Mouse (Mus musculus): ENCODE data around the gene Asic2. TPM values are rescaled to one million over a fixed set of nuclear protein-coding genes. Genes with fewer than 3 reads are reported as not detected.

Asic2 gene
- total and polyA plus RNA-seq, 3 experiments = not detected

DNA sequence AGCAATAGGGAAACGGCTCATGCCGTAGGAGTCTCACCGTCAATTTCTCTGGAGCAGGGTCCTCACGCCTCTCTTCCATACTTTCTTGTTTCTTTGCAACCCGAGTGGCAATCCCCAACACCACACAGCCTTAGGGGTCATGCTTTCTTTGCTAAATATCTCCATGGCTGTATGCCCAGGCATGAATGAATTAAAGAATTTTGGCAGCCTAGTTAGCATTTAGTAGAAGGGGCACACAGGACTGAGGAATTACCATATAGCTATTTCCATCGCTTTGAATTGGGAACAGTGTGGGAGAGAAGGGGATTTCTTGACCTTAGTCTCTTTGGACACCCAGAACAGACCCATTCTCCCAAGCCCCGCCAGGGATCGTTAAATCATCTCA, 597.8 kb downstream of the Asic2 start:
- H3K9ac ChIP-seq (ENCODE audit: control insufficient read depth, low read depth, low read length, poor library complexity, severe bottlenecking) = no peak overlapping the region
- no peak for DNase-seq (ENCODE audit: low read depth, low spot score)
- H3K27ac ChIP-seq (ENCODE audit: control insufficient read depth, low read depth, low read length) = no peak overlapping the region

DNA sequence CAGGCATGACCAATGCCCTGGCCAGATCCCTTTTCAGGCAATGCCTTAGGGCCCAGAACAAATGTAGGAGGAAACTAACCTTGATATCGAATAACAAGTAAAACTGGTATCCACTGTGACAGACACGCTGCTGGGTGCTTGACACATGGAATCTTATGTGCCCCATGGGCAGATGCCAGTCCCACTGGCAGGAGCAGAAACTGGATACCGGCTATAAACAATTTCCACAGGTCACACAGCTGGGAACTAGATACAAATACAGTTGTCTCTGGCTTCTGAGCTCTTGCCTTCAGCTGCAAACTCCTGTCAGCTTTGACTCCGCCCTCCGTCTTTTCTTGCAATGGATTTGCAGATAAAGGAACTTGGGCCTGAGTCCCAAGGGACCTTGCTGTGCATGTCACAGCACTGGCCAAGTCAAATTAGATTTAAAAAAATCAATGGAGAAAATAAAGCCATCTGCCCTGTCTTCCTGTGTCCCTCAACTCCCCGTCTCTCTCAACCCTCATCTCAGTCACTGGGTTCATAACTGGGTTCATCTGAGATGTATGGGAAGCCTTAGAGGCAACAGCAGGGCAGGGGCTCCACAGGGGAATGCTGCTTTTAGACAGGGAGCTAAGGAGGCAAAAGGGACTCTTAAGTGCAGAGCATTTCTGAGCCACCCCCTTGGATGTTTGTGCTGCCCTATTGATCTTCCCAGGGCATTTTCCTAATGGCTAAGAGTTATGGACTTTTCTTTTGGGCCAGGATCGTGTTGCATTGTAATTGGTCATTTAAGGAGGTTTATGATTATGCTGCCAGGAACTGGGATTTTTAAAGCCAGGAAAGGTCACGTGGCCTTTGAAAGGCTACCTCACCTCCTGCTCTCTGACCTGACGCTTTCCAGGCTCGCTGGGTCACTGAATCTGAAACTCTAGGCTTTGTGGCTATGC, 598.5 kb downstream of the Asic2 start:
- no peaks in the 10 kb centered on the region for H3K36me3 ChIP-seq (ENCODE audit: control insufficient read depth in 1 of 2, insufficient read depth in 2 of 2, low read length in 2 of 2)

More for the DNA sequence above, 597.8 kb downstream of the Asic2 start:
- no peaks in the 10 kb centered on the region for H3K9me3 ChIP-seq (replicated peaks; ENCODE audit: insufficient read depth, low read length)
- H3K4me1 ChIP-seq (ENCODE audit: control insufficient read depth in 1 of 2, insufficient read depth in 2 of 2, low read length in 2 of 2) = no peaks in the 10 kb centered on the region
- TF ChIP-seq ZNF384 (IDR thresholded peaks at IDR 0.05; ENCODE audit: low read depth, low read length) (no peak), CTCF (IDR thresholded peaks at IDR 0.05 in 2 of 3, conservative IDR thresholded peaks at IDR 0.05 in 1 of 3; ENCODE audit: control insufficient read depth in 1 of 3, insufficient read depth in 1 of 3, low read depth in 2 of 3, low read length in 3 of 3, poor library complexity in 1 of 3, severe bottlenecking in 1 of 3) (no peak), SMC3 (IDR thresholded peaks at IDR 0.05; ENCODE audit: low read depth, low read length) (no peak)
- H3K27me3 ChIP-seq (ENCODE audit: control insufficient read depth in 1 of 2, insufficient read depth in 2 of 2, low read length in 2 of 2) = no peaks in the 10 kb centered on the region
- H3K79me2 ChIP-seq (ENCODE audit: control insufficient read depth, insufficient read depth, low read length, poor library complexity) = no peaks in the 10 kb centered on the region
- no peaks in the 10 kb centered on the region for H3K36me3 ChIP-seq (ENCODE audit: control insufficient read depth in 1 of 2, insufficient read depth in 2 of 2, low read length in 2 of 2)
- no peak overlapping the region for H3K4me3 ChIP-seq (ENCODE audit: control insufficient read depth in 1 of 2, insufficient read depth in 1 of 2, low read depth in 2 of 2, low read length in 2 of 2)

GRCm38 (mm10) chr11:81364442-81364841, 603.8 kb downstream of the Asic2 start:
- no peaks in the 10 kb centered on the region for H3K4me1 ChIP-seq (ENCODE audit: control insufficient read depth in 1 of 2, insufficient read depth in 2 of 2, low read length in 2 of 2)
- H3K27me3 ChIP-seq (ENCODE audit: control insufficient read depth in 1 of 2, insufficient read depth in 2 of 2, low read length in 2 of 2) = no peaks in the 10 kb centered on the region
- no peak overlapping the region for H3K27ac ChIP-seq (ENCODE audit: control insufficient read depth, low read depth, low read length)
- DNase-seq (ENCODE audit: low read depth, low spot score) = peak; percentile 10
- no peak overlapping the region for H3K4me3 ChIP-seq (ENCODE audit: control insufficient read depth in 1 of 2, insufficient read depth in 1 of 2, low read depth in 2 of 2, low read length in 2 of 2)
- TF ChIP-seq CTCF (IDR thresholded peaks at IDR 0.05 in 2 of 3, conservative IDR thresholded peaks at IDR 0.05 in 1 of 3; ENCODE audit: control insufficient read depth in 1 of 3, insufficient read depth in 1 of 3, low read depth in 2 of 3, low read length in 3 of 3, poor library complexity in 1 of 3, severe bottlenecking in 1 of 3) (peak; percentile 32 to 40 (median 36); a peak in 5 of 6 replicates), KAT2A (conservative IDR thresholded peaks at IDR 0.05; ENCODE audit: low read depth, low read length) (no peak), SMC3 (IDR thresholded peaks at IDR 0.05; ENCODE audit: low read depth, low read length) (peak; percentile 12; the same call in 1 of the 2 replicates), ZMIZ1 (IDR thresholded peaks at IDR 0.05; ENCODE audit: low read depth, low read length) (no peak)
- H3K36me3 ChIP-seq (ENCODE audit: control insufficient read depth in 1 of 2, insufficient read depth in 2 of 2, low read length in 2 of 2) = no peaks in the 10 kb centered on the region
- no peaks in the 10 kb centered on the region for H3K9me3 ChIP-seq (replicated peaks; ENCODE audit: insufficient read depth, low read length)
- no peak overlapping the region for H3K9ac ChIP-seq (ENCODE audit: control insufficient read depth, low read depth, low read length, poor library complexity, severe bottlenecking)
- no peaks in the 10 kb centered on the region for H3K79me2 ChIP-seq (ENCODE audit: control insufficient read depth, insufficient read depth, low read length, poor library complexity)

More for the DNA sequence above, 598.5 kb downstream of the Asic2 start:
- no peak overlapping the region for H3K9ac ChIP-seq (ENCODE audit: control insufficient read depth, low read depth, low read length, poor library complexity, severe bottlenecking)
- no peaks in the 10 kb centered on the region for H3K9me3 ChIP-seq (replicated peaks; ENCODE audit: insufficient read depth, low read length)
- no peak overlapping the region for H3K4me3 ChIP-seq (ENCODE audit: control insufficient read depth in 1 of 2, insufficient read depth in 1 of 2, low read depth in 2 of 2, low read length in 2 of 2)
- H3K27ac ChIP-seq (ENCODE audit: control insufficient read depth, low read depth, low read length) = no peak overlapping the region
- H3K79me2 ChIP-seq (ENCODE audit: control insufficient read depth, insufficient read depth, low read length, poor library complexity) = no peaks in the 10 kb centered on the region
- no peaks in the 10 kb centered on the region for H3K4me1 ChIP-seq (ENCODE audit: control insufficient read depth in 1 of 2, insufficient read depth in 2 of 2, low read length in 2 of 2)
- DNase-seq (ENCODE audit: low read depth, low spot score) = no peak
- no peaks in the 10 kb centered on the region for H3K27me3 ChIP-seq (ENCODE audit: control insufficient read depth in 1 of 2, insufficient read depth in 2 of 2, low read length in 2 of 2)
- no peak for TF ChIP-seq TAL1 (IDR thresholded peaks at IDR 0.05; ENCODE audit: low read length)
- no peak for TF ChIP-seq E2F4 (IDR thresholded peaks at IDR 0.05; ENCODE audit: borderline replicate concordance, low read depth, low read length)
- no peak for TF ChIP-seq USF2 (IDR thresholded peaks at IDR 0.05; ENCODE audit: borderline replicate concordance in 1 of 2, insufficient read depth in 1 of 2, low read depth in 1 of 2, low read length in 2 of 2)
- no peak for TF ChIP-seq CHD2 (IDR thresholded peaks at IDR 0.05; ENCODE audit: low read length)
- no peak for TF ChIP-seq MAFK (IDR thresholded peaks at IDR 0.05; ENCODE audit: borderline replicate concordance, low read depth, low read length)
- TF ChIP-seq NELFE (IDR thresholded peaks at IDR 0.05; ENCODE audit: low read depth, low read length) = no peak
- TF ChIP-seq HCFC1 (IDR thresholded peaks at IDR 0.05; ENCODE audit: low read depth, low read length) = no peak
- no peak for TF ChIP-seq NRF1 (IDR thresholded peaks at IDR 0.05; ENCODE audit: insufficient read depth, low read depth, low read length, poor library complexity, severe bottlenecking)
- no peak for TF ChIP-seq CTCF (IDR thresholded peaks at IDR 0.05 in 2 of 3, conservative IDR thresholded peaks at IDR 0.05 in 1 of 3; ENCODE audit: control insufficient read depth in 1 of 3, insufficient read depth in 1 of 3, low read depth in 2 of 3, low read length in 3 of 3, poor library complexity in 1 of 3, severe bottlenecking in 1 of 3)
- TF ChIP-seq USF1 (IDR thresholded peaks at IDR 0.05; ENCODE audit: low read depth, low read length) = no peak
- TF ChIP-seq SIN3A (IDR thresholded peaks at IDR 0.05; ENCODE audit: low read length) = no peak
